Mouse (Mus musculus) mouse trophoblast stem cell (cell line): ENCODE data around the gene Apol11b.
"Not testable (repeated sequence)": the region's sequence is repeated elsewhere in the genome, so short reads cannot be mapped to it uniquely, and the experiment has no call there.

Source experiments
- in situ Hi-C, 2 experiments: fragments of 300-500 bp; cut with MseI, MboI; formaldehyde crosslinking; loops; 2 replicates in 1 of 2; 3 replicates in 1 of 2; pipeline ENCODE4 v1.15.1; 2025

The Apol11b gene

DNA sequence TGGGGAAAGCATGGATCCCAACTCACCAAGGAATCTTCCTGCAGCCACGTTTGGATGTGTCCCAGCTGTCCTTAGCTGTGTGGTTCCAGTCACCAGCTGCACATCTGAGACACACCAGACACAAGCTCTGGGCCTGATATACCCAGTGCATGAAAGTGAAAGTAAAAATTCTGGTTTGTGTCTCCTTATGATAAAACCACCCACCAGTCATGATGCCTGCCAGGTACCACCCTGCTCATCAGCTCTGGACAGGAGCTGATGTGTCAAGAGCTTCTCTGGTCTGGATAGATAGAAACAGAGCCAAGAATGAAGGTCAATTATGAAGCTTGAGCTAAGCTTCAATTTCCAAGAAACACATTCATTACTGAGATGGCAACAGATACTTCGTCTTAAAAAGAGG, at the start of gene Apol11b:
Gene Apol11b (minus strand): TSS at position 111 of the 400 bp plus-strand sequence.
- in situ Hi-C loops = not testable (repeated sequence)

DNA sequence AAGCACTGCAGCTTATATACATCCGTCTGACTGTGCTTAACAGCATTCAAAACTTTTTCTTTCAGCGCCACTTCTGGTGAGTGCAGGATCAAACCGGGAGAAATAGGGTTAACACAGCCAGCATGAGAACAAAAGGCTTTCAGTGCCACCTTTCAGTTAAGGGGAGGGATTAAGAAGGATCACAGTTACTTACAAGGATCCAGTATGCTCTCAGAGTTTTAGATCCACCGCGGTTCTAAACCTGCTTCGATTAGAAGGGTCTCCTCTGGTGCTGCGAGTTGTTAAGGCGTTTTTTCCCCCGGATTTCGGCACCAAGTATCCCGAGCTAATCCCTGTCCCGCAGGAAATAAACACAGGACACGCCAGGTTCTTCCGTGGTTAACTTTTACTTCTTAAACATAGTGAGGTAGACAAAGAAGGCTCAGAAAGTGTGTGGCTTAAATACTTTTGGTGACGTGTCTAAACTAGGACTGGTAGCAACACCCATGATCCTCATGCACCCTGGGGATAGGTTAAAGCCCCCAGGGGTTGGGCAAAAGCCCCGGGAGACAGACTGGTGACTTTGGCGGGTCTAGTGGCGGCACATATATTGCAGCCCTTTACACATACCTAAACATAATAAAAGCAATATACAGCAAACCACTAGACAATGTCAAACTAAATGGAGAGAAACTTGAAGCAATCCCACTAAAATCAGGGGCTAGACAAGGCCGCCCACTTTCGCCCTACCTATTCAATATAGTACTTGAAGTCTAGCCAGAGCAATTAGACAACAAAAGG, 48.6 kb upstream of the Apol11b start:
- in situ Hi-C loops = not testable (repeated sequence)

DNA sequence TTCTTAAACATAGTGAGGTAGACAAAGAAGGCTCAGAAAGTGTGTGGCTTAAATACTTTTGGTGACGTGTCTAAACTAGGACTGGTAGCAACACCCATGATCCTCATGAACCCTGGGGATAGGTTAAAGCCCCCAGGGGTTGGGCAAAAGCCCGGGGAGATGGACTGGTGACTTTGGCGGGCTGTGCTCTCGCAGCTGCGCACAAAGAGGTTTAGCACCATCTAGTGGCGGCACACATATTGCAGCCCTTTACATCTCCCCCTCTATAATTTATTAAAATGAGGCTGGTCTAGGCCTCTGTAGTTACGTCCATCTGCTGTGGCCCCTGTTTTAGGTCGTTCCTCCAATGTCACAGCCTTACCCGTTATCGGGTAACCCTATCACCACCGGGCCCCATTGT, 40.9 kb upstream of the Apol11b start:
- in situ Hi-C loops = not testable (repeated sequence)

DNA sequence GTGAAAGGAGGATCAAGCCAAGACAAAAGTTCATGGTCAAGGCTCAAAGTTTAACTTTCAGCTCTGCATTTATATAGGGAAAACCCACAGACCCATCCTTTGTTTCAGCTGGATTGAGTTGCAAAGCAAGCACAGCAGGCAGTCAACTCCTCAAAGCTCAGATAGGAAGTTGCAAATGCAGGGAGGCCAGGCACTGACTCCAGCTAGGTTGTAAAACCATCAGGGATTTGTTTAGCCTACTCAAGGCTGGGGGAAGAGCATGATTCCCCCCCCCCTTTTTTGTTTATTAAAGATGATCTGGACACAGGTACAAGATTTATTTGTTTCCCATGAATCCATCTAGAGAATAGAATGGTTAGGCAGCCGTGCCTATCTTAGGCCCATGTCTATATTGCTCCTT, 31.0 kb upstream of the Apol11b start:
- in situ Hi-C loops = not testable (repeated sequence)

DNA sequence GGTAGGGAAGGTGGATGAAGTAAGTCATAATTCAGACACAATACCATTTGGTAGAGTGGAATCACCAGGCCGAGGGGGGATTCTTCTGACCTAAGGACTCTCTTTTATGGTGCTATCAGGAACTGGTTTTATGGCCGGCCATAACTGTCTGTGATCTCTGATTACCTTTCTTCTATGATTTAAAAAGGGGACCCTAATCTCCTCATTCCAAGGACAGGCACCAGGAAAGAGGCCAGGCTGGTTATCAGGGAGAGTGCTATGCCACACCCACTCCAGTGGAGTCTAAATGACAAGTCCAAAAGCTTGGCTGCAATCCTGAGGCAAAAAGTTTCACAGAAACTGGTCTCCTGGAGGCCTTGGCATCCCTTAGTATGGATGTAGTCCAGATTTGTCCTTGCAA, 18.8 kb upstream of the Apol11b start:
- in situ Hi-C loops = not testable (repeated sequence)

DNA sequence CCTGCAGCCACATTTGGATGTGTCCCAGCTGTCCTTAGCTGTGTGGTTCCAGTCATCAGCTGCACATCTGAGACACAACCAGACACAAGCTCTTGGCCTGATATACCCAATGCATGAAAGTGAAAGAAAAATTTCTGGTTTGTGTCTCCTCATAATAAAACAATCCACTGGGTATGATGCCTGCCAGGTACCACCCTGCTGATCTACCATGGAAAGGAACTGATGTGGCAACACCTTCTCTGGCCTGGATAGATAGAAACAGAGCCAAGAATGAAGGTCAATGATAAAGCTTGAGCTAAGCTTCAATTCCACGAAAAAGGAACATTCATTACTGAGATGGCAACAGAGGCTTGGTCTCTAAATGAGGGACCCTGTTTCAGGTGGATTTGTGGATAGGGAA, 16.7 kb upstream of the Apol11b start:
- in situ Hi-C loops = not testable (repeated sequence)

DNA sequence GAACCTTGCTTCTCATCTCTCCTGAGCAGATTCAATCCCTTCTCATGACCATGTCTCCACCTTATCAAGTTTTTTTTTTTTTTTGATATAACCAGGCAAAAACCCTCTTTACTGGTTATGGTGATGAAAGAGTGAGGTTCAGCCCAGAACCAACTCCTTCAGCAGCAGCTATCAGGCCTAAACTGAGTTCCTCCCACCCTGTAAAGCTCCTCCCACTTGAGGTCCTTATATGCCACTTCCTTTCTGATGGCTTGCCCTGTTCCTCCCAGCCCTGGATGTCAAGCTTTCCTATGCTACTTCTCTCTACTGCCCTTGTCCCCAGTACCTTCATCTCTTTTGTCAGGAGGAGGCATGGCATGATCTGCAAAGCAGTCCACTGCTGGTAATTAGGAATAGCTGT, 8.1 kb upstream of the Apol11b start:
- in situ Hi-C loops = not testable (repeated sequence)

DNA sequence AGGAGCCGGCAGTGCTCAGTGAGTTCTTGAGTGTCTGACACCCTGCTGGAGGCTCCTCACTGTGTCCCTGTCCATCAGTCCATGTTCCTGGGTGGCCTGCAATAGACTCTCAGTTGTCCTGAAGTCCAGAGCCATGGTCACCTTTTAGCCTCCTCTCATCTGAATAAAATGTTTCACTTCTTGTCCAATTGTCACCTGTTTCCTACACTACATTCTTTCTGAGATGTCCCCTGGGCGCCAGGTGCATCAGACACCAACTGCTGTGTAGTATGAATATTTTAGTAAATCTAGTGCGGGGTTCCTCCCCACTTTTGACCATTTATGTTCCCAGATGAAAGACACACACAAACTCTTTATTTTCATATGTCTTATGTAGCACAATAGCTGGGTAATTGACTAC, 13.3 kb downstream of the Apol11b start:
- in situ Hi-C loops = loop anchor here (5.0 kb wide), 1 partner anchor 108 kb away; no protein-coding TSS in a partner anchor

DNA sequence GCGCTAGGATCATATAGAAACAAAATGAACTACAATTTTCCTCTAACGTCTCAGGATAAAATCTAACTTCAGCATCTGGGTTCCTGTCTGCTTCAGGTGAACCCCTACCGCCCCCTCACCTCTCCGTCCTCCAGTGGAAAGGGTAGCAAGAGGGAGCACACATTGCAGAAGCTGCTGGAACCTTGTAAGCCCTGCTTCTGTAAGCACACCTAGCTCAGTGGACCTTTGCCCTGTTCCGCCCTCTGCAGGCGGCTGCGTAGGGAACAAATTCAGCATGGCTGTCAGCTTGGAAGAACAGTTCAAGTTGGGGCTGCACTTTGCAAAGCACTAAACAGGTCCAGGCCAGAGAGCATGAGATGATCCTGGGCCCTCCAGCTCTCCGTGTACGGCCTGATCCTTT, 14.4 kb downstream of the Apol11b start:
- in situ Hi-C loops = not testable (repeated sequence)

DNA sequence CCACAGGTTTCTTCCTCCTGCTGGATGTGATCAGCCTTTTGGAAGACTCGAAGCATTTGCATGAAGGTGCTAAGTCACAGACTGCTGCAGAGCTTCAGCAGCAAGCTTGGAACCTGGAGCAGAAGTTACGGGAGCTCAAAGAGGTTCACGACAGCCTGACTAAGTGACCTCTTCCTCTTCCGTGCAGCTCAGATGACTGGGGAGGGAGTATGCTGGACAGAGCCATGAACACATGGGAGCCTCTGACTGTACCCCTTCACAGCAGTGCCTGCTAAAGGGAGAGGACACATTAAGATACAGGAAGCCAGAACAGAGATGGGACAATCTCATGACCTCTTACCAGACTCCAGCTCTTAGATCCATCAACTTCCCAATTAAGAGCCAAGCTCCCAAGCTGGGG, 16.6 kb downstream of the Apol11b start:
- in situ Hi-C loops = not testable (repeated sequence)

DNA sequence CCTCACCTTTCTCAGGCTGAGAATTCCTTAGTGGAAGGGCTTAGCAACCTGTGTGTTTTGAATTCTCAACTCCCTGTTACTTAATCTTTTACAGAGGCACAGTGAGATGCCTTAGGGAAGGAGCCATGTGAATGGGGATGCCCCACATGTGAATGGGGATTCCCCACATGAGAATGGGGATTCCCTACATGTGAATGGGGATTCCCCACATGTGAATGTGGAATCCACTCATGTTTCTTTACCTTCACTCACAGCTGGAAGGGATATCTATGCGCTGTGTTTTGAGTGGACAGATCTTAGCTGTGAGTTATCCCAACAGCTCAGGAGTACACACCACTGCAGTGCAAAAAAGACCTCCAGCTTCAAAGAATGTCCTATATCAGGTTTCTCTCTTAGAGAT, 18.4 kb downstream of the Apol11b start:
- in situ Hi-C loops = no loop called here

DNA sequence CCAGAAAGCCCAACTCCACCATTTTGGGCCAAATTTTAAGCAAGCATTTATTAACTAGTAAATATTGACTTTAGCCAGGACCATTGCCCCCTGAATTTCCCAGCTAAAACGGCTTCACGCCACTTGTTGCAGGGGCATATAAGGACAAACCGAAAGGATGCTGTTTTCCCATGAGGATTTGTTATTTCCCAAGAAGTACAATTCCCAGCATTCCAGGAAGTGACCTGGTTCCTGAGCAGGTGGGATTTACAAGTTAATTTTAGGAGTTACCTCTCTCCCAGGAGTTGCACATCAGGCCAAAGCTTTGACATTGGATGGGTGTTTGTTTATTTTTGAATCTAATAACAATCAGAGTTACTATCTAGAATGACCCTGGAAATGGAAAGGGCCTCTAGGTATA, 37.0 kb downstream of the Apol11b start:
- in situ Hi-C loops = loop anchor here (10.0 kb wide), 1 partner anchor 61 kb away; no protein-coding TSS in a partner anchor

DNA sequence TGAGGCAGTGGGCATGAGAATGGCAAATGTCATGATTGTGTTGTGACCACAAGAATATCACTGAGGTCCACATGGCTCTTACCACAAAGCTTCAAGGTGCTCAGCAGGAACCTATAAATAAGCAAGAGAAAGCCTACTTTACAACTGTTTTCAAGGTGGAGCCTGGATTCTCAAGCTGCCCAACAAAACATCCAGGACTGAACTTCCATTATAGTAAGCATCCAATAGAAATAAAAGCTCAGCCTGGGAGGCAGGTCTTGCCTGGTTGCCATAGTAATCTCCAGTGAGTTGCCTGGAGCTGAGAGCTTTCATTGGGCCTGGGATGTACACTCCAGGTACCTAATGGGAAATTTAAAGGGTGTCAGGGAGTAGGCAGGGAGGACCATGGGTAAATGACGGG, 44.1 kb downstream of the Apol11b start, which contains the start of gene Gm36245:
Gene Gm36245 (plus strand): TSS at position 301 of the 400 bp plus-strand sequence.
- in situ Hi-C loops = no loop called here

DNA sequence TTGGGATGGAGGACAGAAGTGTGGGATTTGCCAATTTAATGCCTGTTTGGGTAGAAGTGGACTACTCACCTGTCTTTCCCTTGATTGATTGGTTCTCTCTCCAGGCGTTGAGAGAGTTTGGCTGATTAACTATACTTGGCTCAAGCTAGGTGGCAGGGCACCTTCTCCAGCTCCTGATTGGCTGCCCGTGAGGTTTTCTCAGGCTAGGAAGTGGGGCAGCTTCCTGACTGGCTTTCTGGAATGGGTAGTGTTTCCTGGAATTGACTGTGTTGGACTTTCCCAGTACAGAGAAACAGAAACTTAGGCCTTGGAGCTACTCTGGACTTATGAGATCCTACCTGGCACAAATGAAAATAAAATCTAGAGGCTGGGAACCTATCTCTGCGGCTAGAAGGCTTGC, 44.7 kb downstream of the Apol11b start:
- in situ Hi-C loops = no loop called here

DNA sequence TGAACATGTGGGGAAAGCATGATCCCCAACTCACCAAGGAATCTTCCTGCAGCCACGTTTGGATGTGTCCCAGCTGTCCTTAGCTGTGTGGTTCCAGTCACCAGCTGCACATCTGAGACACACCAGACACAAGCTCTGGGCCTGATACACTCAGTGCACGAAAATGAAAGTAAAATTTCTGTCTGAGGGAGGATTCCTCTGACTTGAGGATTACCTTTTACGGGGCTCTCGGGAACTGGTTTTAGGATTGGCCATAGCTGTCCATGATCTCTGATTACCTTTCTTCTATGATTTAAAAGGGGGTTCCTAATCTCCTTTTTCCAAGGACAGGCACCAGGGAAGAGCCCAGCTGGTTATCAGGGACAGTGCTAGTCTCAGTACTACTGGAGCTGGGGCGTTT, 47.1 kb downstream of the Apol11b start, which contains the start of gene Apol10b:
Gene Apol10b (minus strand): TSS at position 165 of the 400 bp plus-strand sequence.
- in situ Hi-C loops = no loop called here

DNA sequence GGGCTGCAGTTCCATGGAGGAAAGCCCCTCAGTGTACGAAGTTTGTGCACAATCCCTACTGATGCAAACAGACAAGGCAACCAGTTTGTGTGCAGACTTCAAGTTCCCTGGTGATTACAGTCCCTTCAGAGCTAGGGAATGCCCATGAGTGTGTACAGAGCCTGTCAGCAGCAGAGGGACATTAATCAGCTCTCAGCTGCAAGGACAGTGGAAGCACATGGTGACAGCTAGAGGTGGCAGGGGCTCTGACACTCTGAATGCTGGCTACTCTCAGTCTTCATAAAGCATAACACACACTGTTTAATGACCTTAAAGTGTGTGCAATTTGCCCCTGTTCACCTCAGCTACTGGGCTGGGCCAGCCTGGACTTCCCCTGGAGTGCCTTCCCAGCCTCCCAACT, 49.5 kb downstream of the Apol11b start:
- in situ Hi-C loops = no loop called here

DNA sequence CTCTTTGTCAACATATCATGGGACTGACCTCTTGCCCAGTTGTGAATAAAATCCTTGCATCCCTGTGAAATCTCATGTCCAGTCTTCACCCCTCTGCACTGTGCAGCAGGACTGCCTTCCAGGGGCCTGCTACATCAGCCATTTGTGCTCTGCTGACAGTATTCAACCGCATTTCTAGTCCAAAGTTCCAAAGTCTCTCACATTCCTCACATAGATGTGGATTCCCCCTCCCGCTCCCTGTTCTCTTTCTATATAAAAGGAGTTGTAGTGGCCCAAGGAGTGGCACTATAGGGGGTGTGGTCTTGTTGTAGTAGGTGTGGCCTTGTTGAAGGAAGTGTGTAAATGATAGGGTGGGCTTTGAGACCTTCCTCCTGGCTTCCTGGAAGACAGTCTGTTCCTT, 52.2 kb downstream of the Apol11b start:
- in situ Hi-C loops = no loop called here

DNA sequence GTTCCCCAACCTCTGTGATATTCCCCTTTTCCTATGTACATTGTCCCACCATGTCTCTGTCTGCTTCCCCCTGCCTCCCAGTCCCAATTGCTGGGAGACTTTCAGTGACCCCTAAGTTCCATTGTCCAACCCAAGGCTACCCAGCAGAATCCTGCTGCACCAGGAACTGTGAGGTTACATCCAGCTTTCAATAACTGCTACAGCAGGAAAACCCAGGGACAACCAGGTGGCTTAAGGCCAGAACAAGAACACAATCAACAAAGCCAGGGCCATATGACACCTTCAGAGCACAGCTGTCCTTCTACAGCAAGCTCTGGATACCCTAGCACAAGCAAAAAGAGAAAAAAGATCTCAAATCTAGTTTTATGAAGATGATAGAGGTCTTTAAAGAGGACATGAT, 54.1 kb downstream of the Apol11b start:
- in situ Hi-C loops = no loop called here

DNA sequence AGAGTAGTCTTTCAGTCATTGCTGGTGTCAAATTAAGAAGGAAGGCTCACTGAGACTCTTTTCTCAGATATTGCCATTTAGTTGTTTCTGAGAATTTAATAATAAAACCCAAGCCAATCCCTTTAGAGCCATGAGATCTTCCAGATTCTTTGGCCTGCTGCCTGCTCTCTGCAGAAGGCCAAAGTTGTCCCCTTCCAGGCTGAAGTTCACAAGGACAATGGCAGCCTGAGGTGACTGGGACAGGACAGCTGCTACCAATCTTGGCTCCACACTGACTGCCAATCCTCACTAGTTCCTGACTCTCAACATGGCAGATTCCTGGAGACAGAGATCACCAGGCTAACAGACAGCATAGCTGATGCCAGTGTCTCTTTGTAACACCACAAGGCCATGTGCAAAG, 56.1 kb downstream of the Apol11b start:
- in situ Hi-C loops = no loop called here
